Mouse (Mus musculus): ENCODE results near the gene Tesk2. TPM values are rescaled to one million over a fixed set of nuclear protein-coding genes. Genes with fewer than 3 reads are reported as not detected.
"Not testable (repeated sequence)": the region's sequence is repeated elsewhere in the genome, so short reads cannot be mapped to it uniquely, and the experiment has no call there.

Tesk2 gene
- 2.8 and 3.7 TPM in 2 replicates for polyA plus RNA-seq (2014; fragmentation: Nextera tagmentation; extraction: Ambion mirVana)

GRCm38 (mm10) chr4:116720343-116721097, at the start of gene Tesk2:
Gene Tesk2 (plus strand): TSS chr4:116720948.
- H3K4me3 ChIP-seq (ENCODE audit: low read depth, low read length), result peak within 1 kb of the TSS; percentile 67
- H3K9ac ChIP-seq (replicated peaks; ENCODE audit: low read depth, low read length), result peak within 1 kb of the TSS; percentile 54
- no peaks in the 10 kb centered on the region for H3K36me3 ChIP-seq (ENCODE audit: control insufficient read depth, insufficient read depth, low read length)
- H3K4me2 ChIP-seq (ENCODE audit: low read depth, low read length), result peak within 1 kb of the TSS; percentile 95
- WGBS, result under 1% methylated on average over 34 of the region's 34 CpGs
- peak within 1 kb of the TSS; percentile 58; the same call in 1 of the 2 replicates for H3K27ac ChIP-seq (ENCODE audit: low read depth, low read length)
- peak; percentile 97 for ATAC-seq (ENCODE audit: low read depth)
- no peaks in the 10 kb centered on the region for H3K9me3 ChIP-seq (ENCODE audit: control insufficient read depth, low read length)
- no peaks in the 10 kb centered on the region for H3K27me3 ChIP-seq (ENCODE audit: control insufficient read depth, insufficient read depth, low read length)
- H3K4me1 ChIP-seq (ENCODE audit: control insufficient read depth, insufficient read depth, low read length), result peaks cover 10% of the 10 kb centered on the region

DNA sequence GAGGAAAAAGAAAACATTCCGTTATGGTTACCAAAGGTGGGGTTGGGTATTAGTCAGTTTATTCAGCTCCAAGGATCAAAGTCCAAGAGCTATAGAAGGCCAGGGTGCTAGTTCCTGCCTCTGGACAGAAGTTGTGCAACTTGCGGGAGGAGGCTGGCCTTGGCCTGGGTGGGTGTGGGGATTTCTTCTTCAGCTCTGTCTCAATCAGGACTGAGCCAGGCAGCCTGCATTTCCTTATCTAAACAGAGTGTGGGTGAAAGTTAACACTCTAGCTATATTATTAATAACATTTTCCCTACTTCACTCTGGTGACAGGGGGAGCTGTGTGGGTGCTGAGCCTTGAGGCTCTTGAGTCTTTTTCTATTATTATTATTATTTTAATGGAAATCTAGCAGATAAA, 48.0 kb upstream of the Tesk2 start:
- H3K4me2 ChIP-seq (ENCODE audit: low read depth, low read length), result no peak overlapping the region
- ATAC-seq (ENCODE audit: low read depth), result no peak
- H3K4me3 ChIP-seq (ENCODE audit: low read depth, low read length), result no peak overlapping the region
- H3K9me3 ChIP-seq (ENCODE audit: control insufficient read depth, low read length), result no peaks in the 10 kb centered on the region
- H3K27me3 ChIP-seq (ENCODE audit: control insufficient read depth, insufficient read depth, low read length), result no peaks in the 10 kb centered on the region
- H3K27ac ChIP-seq (ENCODE audit: low read depth, low read length), result no peak overlapping the region
- H3K36me3 ChIP-seq (ENCODE audit: control insufficient read depth, insufficient read depth, low read length), result no peaks in the 10 kb centered on the region
- no peak overlapping the region for H3K9ac ChIP-seq (replicated peaks; ENCODE audit: low read depth, low read length)
- WGBS, result 82% methylated on average over 2 of the region's 2 CpGs
- no peaks in the 10 kb centered on the region for H3K4me1 ChIP-seq (ENCODE audit: control insufficient read depth, insufficient read depth, low read length)

GRCm38 (mm10) chr4:116674761-116675160, 46.0 kb upstream of the Tesk2 start:
- 94% methylated on average over 6 of the region's 6 CpGs for WGBS
- H3K9me3 ChIP-seq (ENCODE audit: control insufficient read depth, low read length); H3K4me3 ChIP-seq (ENCODE audit: low read depth, low read length); H3K27ac ChIP-seq (ENCODE audit: low read depth, low read length); H3K36me3 ChIP-seq (ENCODE audit: control insufficient read depth, insufficient read depth, low read length); H3K4me2 ChIP-seq (ENCODE audit: low read depth, low read length); H3K27me3 ChIP-seq (ENCODE audit: control insufficient read depth, insufficient read depth, low read length); H3K4me1 ChIP-seq (ENCODE audit: control insufficient read depth, insufficient read depth, low read length); H3K9ac ChIP-seq (replicated peaks; ENCODE audit: low read depth, low read length); ATAC-seq (ENCODE audit: low read depth): not testable (repeated sequence)

GRCm38 (mm10) chr4:116676027-116676426, 44.7 kb upstream of the Tesk2 start:
- Histone ChIP-seq H3K4me2 (ENCODE audit: low read depth, low read length) (no peak overlapping the region), H3K4me3 (ENCODE audit: low read depth, low read length) (no peak overlapping the region), H3K27me3 (ENCODE audit: control insufficient read depth, insufficient read depth, low read length) (no peaks in the 10 kb centered on the region), H3K27ac (ENCODE audit: low read depth, low read length) (no peak overlapping the region), H3K36me3 (ENCODE audit: control insufficient read depth, insufficient read depth, low read length) (no peaks in the 10 kb centered on the region), H3K9me3 (ENCODE audit: control insufficient read depth, low read length) (no peaks in the 10 kb centered on the region), H3K9ac (replicated peaks; ENCODE audit: low read depth, low read length) (no peak overlapping the region), H3K4me1 (ENCODE audit: control insufficient read depth, insufficient read depth, low read length) (no peaks in the 10 kb centered on the region)
- WGBS, result 82% methylated on average over 3 of the region's 3 CpGs
- ATAC-seq (ENCODE audit: low read depth), result no peak

GRCm38 (mm10) chr4:116677808-116678207, 42.9 kb upstream of the Tesk2 start:
- ATAC-seq (ENCODE audit: low read depth), result no peak
- Histone ChIP-seq H3K4me3 (ENCODE audit: low read depth, low read length) (no peak overlapping the region), H3K9me3 (ENCODE audit: control insufficient read depth, low read length) (no peaks in the 10 kb centered on the region), H3K4me2 (ENCODE audit: low read depth, low read length) (no peak overlapping the region), H3K36me3 (ENCODE audit: control insufficient read depth, insufficient read depth, low read length) (no peaks in the 10 kb centered on the region), H3K9ac (replicated peaks; ENCODE audit: low read depth, low read length) (no peak overlapping the region), H3K4me1 (ENCODE audit: control insufficient read depth, insufficient read depth, low read length) (no peaks in the 10 kb centered on the region), H3K27ac (ENCODE audit: low read depth, low read length) (no peak overlapping the region), H3K27me3 (ENCODE audit: control insufficient read depth, insufficient read depth, low read length) (no peaks in the 10 kb centered on the region)
- WGBS, result 86% methylated on average over 1 of the region's 1 CpGs

DNA sequence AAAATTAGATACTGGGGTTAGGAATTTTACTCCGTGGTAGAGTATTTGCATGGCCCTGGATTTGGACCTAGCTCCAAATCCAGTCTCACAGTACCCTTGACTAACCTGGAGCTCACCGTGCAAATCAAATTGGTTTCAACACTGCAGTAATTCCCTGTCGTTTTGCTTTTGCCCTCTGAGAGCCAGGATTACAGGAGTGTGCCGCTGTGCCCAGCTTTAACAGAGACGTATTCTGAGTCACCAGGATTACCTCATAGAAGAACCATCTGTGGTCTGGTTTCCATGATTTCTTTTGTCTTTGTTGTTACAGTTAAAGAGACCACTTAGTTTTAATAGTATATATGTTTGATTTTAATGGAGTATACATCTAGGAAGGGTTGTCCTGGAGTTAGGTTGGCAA, 41.6 kb upstream of the Tesk2 start:
- Histone ChIP-seq H3K9ac (replicated peaks; ENCODE audit: low read depth, low read length) (no peak overlapping the region), H3K4me1 (ENCODE audit: control insufficient read depth, insufficient read depth, low read length) (no peaks in the 10 kb centered on the region), H3K27me3 (ENCODE audit: control insufficient read depth, insufficient read depth, low read length) (no peaks in the 10 kb centered on the region), H3K4me2 (ENCODE audit: low read depth, low read length) (no peak overlapping the region), H3K27ac (ENCODE audit: low read depth, low read length) (no peak overlapping the region), H3K36me3 (ENCODE audit: control insufficient read depth, insufficient read depth, low read length) (no peaks in the 10 kb centered on the region), H3K4me3 (ENCODE audit: low read depth, low read length) (no peak overlapping the region), H3K9me3 (ENCODE audit: control insufficient read depth, low read length) (no peaks in the 10 kb centered on the region)
- 80% methylated on average over 5 of the region's 5 CpGs for WGBS
- no peak for ATAC-seq (ENCODE audit: low read depth)

DNA sequence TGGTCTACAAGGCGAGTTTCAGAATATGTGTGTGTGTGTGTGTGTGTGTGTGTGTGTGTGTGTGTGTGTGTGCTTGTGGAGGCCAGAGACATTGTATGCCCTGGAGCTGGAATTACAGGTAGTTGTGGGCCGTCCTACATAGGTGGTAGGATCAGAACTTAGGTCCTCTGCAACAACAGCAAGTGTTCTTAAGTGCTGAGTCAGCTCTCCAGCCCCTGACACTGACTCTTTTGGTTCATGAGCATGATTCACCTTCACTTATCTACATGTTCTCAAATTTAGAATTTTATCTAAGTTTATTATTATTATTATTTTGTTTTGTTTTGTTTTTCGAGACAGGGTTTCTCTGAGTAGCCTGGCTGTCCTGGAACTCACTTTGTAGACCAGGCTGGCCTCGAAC, 40.2 kb upstream of the Tesk2 start:
- H3K4me1 ChIP-seq (ENCODE audit: control insufficient read depth, insufficient read depth, low read length); H3K4me2 ChIP-seq (ENCODE audit: low read depth, low read length); H3K36me3 ChIP-seq (ENCODE audit: control insufficient read depth, insufficient read depth, low read length); H3K4me3 ChIP-seq (ENCODE audit: low read depth, low read length); H3K9me3 ChIP-seq (ENCODE audit: control insufficient read depth, low read length); H3K27ac ChIP-seq (ENCODE audit: low read depth, low read length); H3K27me3 ChIP-seq (ENCODE audit: control insufficient read depth, insufficient read depth, low read length); H3K9ac ChIP-seq (replicated peaks; ENCODE audit: low read depth, low read length); ATAC-seq (ENCODE audit: low read depth): not testable (repeated sequence)
- WGBS, result 96% methylated on average over 4 of the region's 4 CpGs

DNA sequence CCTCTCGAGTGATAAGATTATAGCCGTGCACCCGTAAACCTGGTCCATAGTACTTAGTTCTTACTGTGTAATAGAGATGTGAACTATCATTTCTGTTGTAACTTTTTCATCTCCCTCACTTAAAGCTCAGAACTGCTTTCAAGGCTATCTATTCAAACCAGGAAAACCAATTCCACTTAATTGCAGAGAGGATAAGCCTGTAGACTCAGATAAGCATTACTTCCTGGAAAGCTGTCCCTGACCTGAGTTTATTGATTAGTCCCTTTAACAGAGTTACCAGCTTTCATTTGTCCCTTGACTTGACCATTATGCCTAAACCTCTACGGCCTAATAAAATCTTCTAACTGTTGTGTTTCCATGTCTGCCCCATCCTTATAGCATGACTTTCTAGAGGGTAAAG, 36.8 kb upstream of the Tesk2 start:
- Histone ChIP-seq H3K4me2 (ENCODE audit: low read depth, low read length) (no peak overlapping the region), H3K4me3 (ENCODE audit: low read depth, low read length) (no peak overlapping the region), H3K27ac (ENCODE audit: low read depth, low read length) (no peak overlapping the region), H3K9me3 (ENCODE audit: control insufficient read depth, low read length) (no peaks in the 10 kb centered on the region), H3K9ac (replicated peaks; ENCODE audit: low read depth, low read length) (no peak overlapping the region), H3K4me1 (ENCODE audit: control insufficient read depth, insufficient read depth, low read length) (no peaks in the 10 kb centered on the region), H3K36me3 (ENCODE audit: control insufficient read depth, insufficient read depth, low read length) (no peaks in the 10 kb centered on the region), H3K27me3 (ENCODE audit: control insufficient read depth, insufficient read depth, low read length) (no peaks in the 10 kb centered on the region)
- ATAC-seq (ENCODE audit: low read depth), result no peak
- 93% methylated on average over 4 of the region's 4 CpGs for WGBS

DNA sequence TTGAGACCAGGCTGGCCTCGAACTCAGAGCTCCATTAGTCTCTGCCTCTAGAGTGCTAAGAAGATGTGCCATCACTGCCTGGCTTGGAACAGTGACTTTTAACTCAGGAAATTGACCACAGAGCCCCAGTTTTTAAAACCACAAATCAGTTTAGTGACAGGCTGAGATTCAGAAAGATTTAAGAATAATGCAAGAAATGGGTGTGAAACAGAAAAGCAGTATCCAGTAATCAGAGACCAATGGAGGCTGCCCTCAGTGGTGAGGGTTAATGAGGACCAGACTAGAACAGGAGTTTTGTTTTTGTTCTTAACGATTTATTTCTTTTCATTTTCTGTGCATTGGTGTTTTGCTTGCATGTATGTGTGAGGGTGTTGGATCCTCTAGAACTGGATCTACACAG, 36.1 kb upstream of the Tesk2 start:
- peak overlapping the region; percentile 59 for H3K4me2 ChIP-seq (ENCODE audit: low read depth, low read length)
- no peaks in the 10 kb centered on the region for H3K9me3 ChIP-seq (ENCODE audit: control insufficient read depth, low read length)
- H3K27ac ChIP-seq (ENCODE audit: low read depth, low read length), result no peak overlapping the region; the same call in 1 of the 2 replicates
- H3K36me3 ChIP-seq (ENCODE audit: control insufficient read depth, insufficient read depth, low read length), result no peaks in the 10 kb centered on the region
- no peaks in the 10 kb centered on the region for H3K27me3 ChIP-seq (ENCODE audit: control insufficient read depth, insufficient read depth, low read length)
- ATAC-seq (ENCODE audit: low read depth), result no peak
- WGBS, result 83% methylated on average over 2 of the region's 2 CpGs
- no peaks in the 10 kb centered on the region for H3K4me1 ChIP-seq (ENCODE audit: control insufficient read depth, insufficient read depth, low read length)
- no peak overlapping the region for H3K9ac ChIP-seq (replicated peaks; ENCODE audit: low read depth, low read length)
- H3K4me3 ChIP-seq (ENCODE audit: low read depth, low read length), result no peak overlapping the region

All from neural tube, embryonic 14.5 days (tissue).